Mouse (Mus musculus) liver, embryonic 14.5 days (tissue): ENCODE data around the gene Gm49361. TPM values are rescaled to one million over a fixed set of nuclear protein-coding genes. Genes with fewer than 3 reads are reported as not detected.

Experiments used
- ATAC-seq: fragments of 200-750 bp; cut with Nextera tagmentation; 2 replicates; pipeline ENCODE4 v1.8.0; 2017; ENCODE audit warnings: moderate number of reproducible peaks, mild to moderate bottlenecking, moderate library complexity; ENCODE audit not compliant: insufficient read depth
- DNase-seq, 3 experiments: peaks; one replicate each; pipeline ENCODE4 v3.0.0-alpha.2; 2012 to 2013; ENCODE audit warnings: low read depth in 3 of 3, low spot score in 3 of 3
- H3K27ac ChIP-seq: fragments of 300-500 bp; sonication (generic); 2 replicates; pipeline ENCODE4 v1.5.1; 2014; ENCODE audit warnings: moderate library complexity, mild to moderate bottlenecking, control low read depth, inconsistent platforms
- H3K27me3 ChIP-seq: fragments of 300-500 bp; sonication (generic); 2 replicates; pipeline ENCODE4 v1.6.1; 2014; ENCODE audit warnings: mild to moderate bottlenecking, low read length, moderate library complexity; ENCODE audit not compliant: control insufficient read depth, insufficient read depth
- H3K36me3 ChIP-seq: fragments of 300-500 bp; sonication (generic); replicated peaks from 2 replicates; pipeline ENCODE4 v1.6.1; 2014; ENCODE audit warnings: low read depth; ENCODE audit not compliant: control insufficient read depth, insufficient read depth
- H3K4me1 ChIP-seq, 2 experiments: fragments of 200-500 bp in 1 of 2; fragments of 300-500 bp in 1 of 2; sonication (generic) in 1 of 2; replicated peaks; 2 replicates each; pipeline ENCODE4 v1.6.1; 2012 to 2014; ENCODE audit warnings: antibody characterized with exemption in 1 of 2, inconsistent platforms in 1 of 2, low read length in 1 of 2; ENCODE audit not compliant: control insufficient read depth in 2 of 2, insufficient read depth in 2 of 2
- H3K4me2 ChIP-seq: fragments of 300-500 bp; sonication (generic); 2 replicates; pipeline ENCODE4 v1.6.1; 2014; ENCODE audit warnings: low read depth, mild to moderate bottlenecking, control low read depth, moderate library complexity
- H3K4me3 ChIP-seq, 2 experiments: fragments of 200-500 bp in 1 of 2; fragments of 300-500 bp in 1 of 2; sonication (generic) in 1 of 2; 2 replicates each; pipeline ENCODE4 v1.5.1; 2012 to 2014; ENCODE audit warnings: low read depth in 2 of 2, low read length in 2 of 2, mild to moderate bottlenecking in 2 of 2, control low read depth in 1 of 2, inconsistent platforms in 1 of 2, moderate library complexity in 1 of 2; ENCODE audit not compliant: insufficient read depth in 1 of 2
- H3K9ac ChIP-seq: fragments of 300-500 bp; sonication (generic); replicated peaks from 2 replicates; pipeline ENCODE4 v1.6.1; 2014; ENCODE audit warnings: mild to moderate bottlenecking, control low read depth, moderate library complexity
- H3K9me3 ChIP-seq: fragments of 300-500 bp; sonication (generic); 2 replicates; pipeline ENCODE4 v1.6.1; 2016; ENCODE audit warnings: low read length, mixed read lengths; ENCODE audit not compliant: control insufficient read depth
- CTCF ChIP-seq: IDR thresholded peaks from 2 replicates; pipeline ENCODE4 v1.5.1; 2016; ENCODE audit warnings: antibody characterized with exemption, low read depth, control low read depth
- EP300 ChIP-seq: IDR thresholded peaks from 2 replicates; pipeline ENCODE4 v1.6.1; 2016; ENCODE audit warnings: antibody characterized with exemption, low read depth
- WGBS: fragments of 180-500 bp; shearing (Covaris S2); extraction: QIAGEN DNeasy Blood & Tissue Kit; methylation state at CpG from one replicate; pipeline ENCODE4 v1.1.7; 2014; ENCODE audit not compliant: insufficient replicate concordance; 5-methylcytosine and 5-hydroxymethylcytosine counted together
- polyA plus RNA-seq, 2 experiments: library from polyadenylated mRNA; depleted of rRNA in 1 of 2; stranded (reverse) in 1 of 2; unstranded in 1 of 2; fragments of >200 nt; fragmentation: Nextera tagmentation in 1 of 2; extraction: Ambion mirVana in 1 of 2; gene quantifications; 2 replicates each; pipeline versions ENCODE4 v1.2.1 to v1.2.3; 2012 to 2014

Gm49361 gene
- polyA plus RNA-seq, 2 experiments, result not detected

- no peak overlapping the region for H3K27ac ChIP-seq
- no peak overlapping the region for H3K9ac ChIP-seq
- no peaks in the 10 kb centered on the region for H3K27me3 ChIP-seq
- 78% methylated on average over 6 of the region's 6 CpGs for WGBS
- no peak for TF ChIP-seq EP300
- no peak for TF ChIP-seq CTCF
- no peak overlapping the region for H3K4me2 ChIP-seq
- DNase-seq (no peak), ATAC-seq (no peak)
- no peaks in the 10 kb centered on the region for H3K9me3 ChIP-seq
- peaks cover 9% of the 10 kb centered on the region for H3K36me3 ChIP-seq
- H3K4me3 ChIP-seq, result no peak overlapping the region
- H3K4me1 ChIP-seq, result no peaks in the 10 kb centered on the region
Observed at GRCm38 (mm10) chr14:57615828-57616227, 130.1 kb downstream of the Gm49361 start.

GRCm38 (mm10) chr14:57611034-57611433 is 134.9 kb downstream of the Gm49361 start:
- no peak overlapping the region for H3K27ac ChIP-seq
- no peaks in the 10 kb centered on the region; a peak in 1 of 4 replicates for H3K4me1 ChIP-seq
- H3K9ac ChIP-seq, result no peak overlapping the region
- H3K27me3 ChIP-seq, result no peaks in the 10 kb centered on the region
- H3K4me2 ChIP-seq, result no peak overlapping the region
- ATAC-seq, result no peak
- H3K9me3 ChIP-seq, result no peaks in the 10 kb centered on the region
- peaks cover 7% of the 10 kb centered on the region for H3K36me3 ChIP-seq
- 88% methylated on average over 2 of the region's 2 CpGs for WGBS
- no peak overlapping the region for H3K4me3 ChIP-seq
- TF ChIP-seq CTCF, result no peak
- DNase-seq, result no peak

GRCm38 (mm10) chr14:57609816-57610329 is 136.0 kb downstream of the Gm49361 start:
- WGBS, result 69% methylated on average over 4 of the region's 4 CpGs
- ATAC-seq, result no peak
- no peak overlapping the region for H3K4me2 ChIP-seq
- H3K9ac ChIP-seq, result no peak overlapping the region
- no peaks in the 10 kb centered on the region; a peak in 1 of 4 replicates for H3K4me1 ChIP-seq
- peaks cover 6% of the 10 kb centered on the region for H3K36me3 ChIP-seq
- TF ChIP-seq CTCF, result no peak
- no peak for TF ChIP-seq EP300
- H3K9me3 ChIP-seq, result no peaks in the 10 kb centered on the region
- H3K27me3 ChIP-seq, result no peaks in the 10 kb centered on the region
- no peak overlapping the region for H3K27ac ChIP-seq
- no peak for DNase-seq
- H3K4me3 ChIP-seq, result no peak overlapping the region

GRCm38 (mm10) chr14:57607500-57607899 is 138.4 kb downstream of the Gm49361 start:
- Histone ChIP-seq H3K27me3 (no peaks in the 10 kb centered on the region), H3K27ac (no peak overlapping the region), H3K36me3 (peaks cover 14% of the 10 kb centered on the region), H3K9ac (no peak overlapping the region), H3K4me3 (no peak overlapping the region), H3K4me1 (no peaks in the 10 kb centered on the region; a peak in 1 of 4 replicates), H3K9me3 (no peaks in the 10 kb centered on the region), H3K4me2 (no peak overlapping the region)
- DNase-seq (no peak), ATAC-seq (no peak)
- 68% methylated on average over 1 of the region's 1 CpGs for WGBS
- TF ChIP-seq EP300, result no peak
- TF ChIP-seq CTCF, result no peak

- Histone ChIP-seq H3K4me2 (no peak overlapping the region), H3K9me3 (no peaks in the 10 kb centered on the region), H3K9ac (no peak overlapping the region), H3K36me3 (peaks cover 19% of the 10 kb centered on the region), H3K27me3 (no peaks in the 10 kb centered on the region), H3K4me1 (no peaks in the 10 kb centered on the region; a peak in 1 of 4 replicates), H3K4me3 (no peak overlapping the region), H3K27ac (no peak overlapping the region)
- DNase-seq (no peak), ATAC-seq (no peak)
- TF ChIP-seq CTCF (no peak), EP300 (no peak)
- WGBS, result 72% methylated on average over 8 of the region's 8 CpGs
Observed at GRCm38 (mm10) chr14:57606663-57607365, 139.1 kb downstream of the Gm49361 start.
